Mouse (Mus musculus): Measurements from ENCODE around the gene Anxa4.
A peak's percentile ranks its signal among the peaks of the same experiment; 100 is the strongest.

Gene Anxa4

GRCm38 (mm10) chr6:86793021-86793815 is at the start of gene Anxa4:
Gene Anxa4 (minus strand): TSS chr6:86793584.
- DNase-seq (ENCODE audit: low read depth, low spot score), result peak; percentile 70

- no peak for DNase-seq (ENCODE audit: low read depth, low spot score)
These were observed 48.6 kb upstream of the Anxa4 start for GRCm38 (mm10) chr6:86841949-86842348.

DNA sequence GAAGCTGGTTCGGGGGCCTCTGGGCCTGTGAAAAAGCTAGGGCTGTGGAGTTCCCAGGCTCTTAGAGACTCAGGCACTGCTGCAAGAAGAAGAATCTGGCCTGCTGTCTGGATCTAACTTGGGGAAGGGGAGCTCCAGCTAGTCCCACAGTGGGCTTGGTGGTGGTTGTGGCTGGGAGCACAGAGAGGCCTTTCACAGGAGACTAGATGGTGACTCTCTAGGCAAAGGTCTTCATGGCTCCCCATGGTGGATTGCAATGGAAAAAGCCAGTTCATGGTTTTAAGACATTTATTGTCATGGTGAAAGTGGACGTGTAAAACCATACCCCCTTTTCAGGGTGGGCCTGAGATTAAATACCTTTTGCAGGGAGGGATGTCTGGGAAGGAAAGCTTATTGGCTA is 45.7 kb upstream of the Anxa4 start:
- DNase-seq (ENCODE audit: low read depth, low spot score), result peak; percentile 51

DNA sequence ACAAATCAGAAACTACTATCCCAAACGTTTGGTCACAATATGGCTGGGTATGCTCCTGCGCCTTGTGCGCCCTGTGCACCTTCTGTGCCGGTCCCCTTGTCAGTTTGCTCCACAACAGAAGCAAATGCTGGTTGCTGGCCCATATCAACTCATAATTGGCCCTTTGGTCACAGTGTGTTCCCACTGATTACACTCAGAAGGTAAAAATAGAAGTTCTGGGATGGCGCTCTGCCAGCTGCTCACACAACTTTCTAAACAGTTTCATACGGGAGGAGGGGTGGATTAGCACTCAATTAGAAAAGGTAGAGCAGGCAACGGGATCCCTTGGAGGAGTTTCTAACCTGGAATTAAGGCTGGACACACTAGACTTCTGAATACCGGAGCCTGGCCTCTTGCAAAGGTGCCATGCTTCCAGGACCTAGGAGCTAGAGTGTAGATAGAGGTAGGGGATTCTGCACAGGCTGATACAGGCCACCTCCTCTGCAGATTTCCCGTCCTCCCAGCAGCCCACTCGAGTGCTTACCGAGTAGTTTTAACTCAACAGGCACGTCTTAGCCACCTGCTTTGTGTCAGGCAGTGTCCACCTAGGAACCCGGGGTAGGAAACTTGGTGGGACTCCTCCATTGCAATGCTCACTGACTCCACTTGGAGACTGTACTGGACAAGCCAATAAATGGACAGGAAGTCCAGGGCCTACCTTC is 39.6 kb upstream of the Anxa4 start:
- no peak for DNase-seq (ENCODE audit: low read depth, low spot score)

DNA sequence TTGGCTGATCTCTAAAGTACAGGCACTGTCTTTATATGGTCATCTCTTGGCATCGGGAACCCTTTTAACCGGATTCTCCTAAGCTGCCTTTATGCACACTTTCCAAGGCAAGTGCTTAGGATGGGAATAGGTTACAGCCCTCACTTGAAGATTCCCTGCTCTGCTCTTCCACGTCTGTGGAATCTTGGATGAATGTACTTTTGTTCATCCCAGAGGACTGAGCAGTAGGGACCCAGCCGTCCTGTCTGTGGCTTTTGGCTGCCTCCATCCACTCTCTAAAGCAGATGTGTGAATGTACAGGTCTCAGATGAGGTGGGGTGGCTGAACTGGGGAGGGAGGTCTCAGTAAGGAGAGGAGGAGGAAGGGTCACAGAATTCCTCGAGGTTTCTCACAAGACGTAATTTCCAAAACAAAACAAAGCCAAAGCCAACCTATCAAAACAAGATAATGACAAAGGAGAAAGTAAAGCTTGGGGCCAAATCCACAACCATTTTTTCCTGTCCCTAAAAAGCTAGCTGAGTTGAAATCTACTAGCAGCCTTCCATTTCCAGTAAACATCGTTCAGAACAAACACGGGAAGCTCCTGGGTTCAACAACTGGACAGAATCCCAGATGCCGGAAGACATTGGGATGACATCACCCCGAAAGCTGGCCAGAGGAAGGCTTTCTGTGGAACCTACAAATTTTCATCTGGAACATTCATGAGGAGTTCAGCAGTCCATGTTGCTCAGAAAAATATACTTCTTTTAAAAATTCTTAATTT is 37.5 kb upstream of the Anxa4 start:
- no peak for DNase-seq (ENCODE audit: low read depth, low spot score)

DNA sequence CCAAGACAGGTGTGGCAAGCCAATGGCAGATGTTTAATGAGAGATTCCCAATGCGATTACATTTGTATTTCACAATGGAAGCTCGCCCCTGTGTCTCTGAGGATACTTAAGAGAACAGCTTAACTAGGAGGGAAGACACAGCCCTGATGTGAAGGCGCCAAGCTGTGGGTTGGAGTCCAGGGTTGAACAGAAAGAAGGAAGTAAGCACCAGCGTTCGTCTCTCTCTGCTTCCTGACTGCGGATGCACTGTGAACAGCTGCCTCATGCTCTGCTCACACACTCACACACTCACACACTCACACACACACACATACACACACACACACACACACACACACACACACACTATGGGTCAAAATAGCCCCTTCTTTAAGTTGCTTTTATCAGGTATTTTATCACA is 36.4 kb upstream of the Anxa4 start:
- DNase-seq (ENCODE audit: low read depth, low spot score), result no peak

GRCm38 (mm10) chr6:86827432-86827831 is 34.0 kb upstream of the Anxa4 start:
- peak; percentile 65 for DNase-seq (ENCODE audit: low read depth, low spot score)

- no peak for DNase-seq (ENCODE audit: low read depth, low spot score)
These were observed 31.0 kb upstream of the Anxa4 start for GRCm38 (mm10) chr6:86824401-86824800.

- no peak for DNase-seq (ENCODE audit: low read depth, low spot score)
These were observed 30.4 kb upstream of the Anxa4 start for GRCm38 (mm10) chr6:86823824-86824223.

- DNase-seq (ENCODE audit: low read depth, low spot score), result no peak
These were observed 29.7 kb upstream of the Anxa4 start for GRCm38 (mm10) chr6:86823051-86823431.

GRCm38 (mm10) chr6:86822285-86823050 is 29.1 kb upstream of the Anxa4 start:
- DNase-seq (ENCODE audit: low read depth, low spot score), result peak; percentile 86

DNA sequence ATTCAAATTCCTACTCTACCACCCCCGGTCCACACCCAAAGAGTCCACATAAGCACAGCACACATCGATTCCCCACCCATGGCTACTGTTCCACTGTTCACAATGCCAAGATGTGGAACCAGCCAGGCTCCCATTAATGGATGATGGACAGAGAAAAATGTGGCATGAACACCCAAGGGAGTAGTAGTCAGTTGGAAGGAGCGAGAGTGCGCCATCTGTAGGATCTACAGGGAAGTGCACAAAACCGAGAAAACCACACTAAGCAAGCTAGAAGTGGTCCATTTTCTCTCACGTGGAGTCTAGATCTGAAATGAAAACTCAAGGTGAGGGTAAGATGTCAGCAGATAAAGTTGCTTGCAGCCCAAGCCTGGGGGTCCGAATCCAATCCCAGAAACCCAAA is 27.3 kb upstream of the Anxa4 start:
- DNase-seq (ENCODE audit: low read depth, low spot score), result peak; percentile 75

DNA sequence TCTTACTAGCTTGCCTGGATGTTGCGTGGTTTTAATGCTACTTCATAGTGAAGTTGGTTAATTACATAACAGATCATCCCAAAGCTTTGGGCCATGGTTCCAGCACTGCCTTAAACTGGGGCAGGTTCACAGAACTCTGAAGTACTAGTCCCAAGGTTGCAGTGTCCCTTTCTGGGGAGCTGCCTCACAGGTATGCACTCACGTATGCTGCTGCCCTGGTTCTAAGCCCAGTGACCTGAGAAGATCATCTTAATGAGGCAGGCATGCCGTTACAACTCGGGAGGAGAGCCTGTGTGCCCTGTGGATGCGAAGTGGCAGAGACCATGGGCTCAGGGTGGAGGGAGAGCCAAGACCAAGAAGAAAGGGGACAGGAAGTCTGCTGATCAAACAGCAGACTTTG is 26.5 kb upstream of the Anxa4 start:
- DNase-seq (ENCODE audit: low read depth, low spot score), result no peak

GRCm38 (mm10) chr6:86818914-86819313 is 25.5 kb upstream of the Anxa4 start:
- no peak for DNase-seq (ENCODE audit: low read depth, low spot score)

DNA sequence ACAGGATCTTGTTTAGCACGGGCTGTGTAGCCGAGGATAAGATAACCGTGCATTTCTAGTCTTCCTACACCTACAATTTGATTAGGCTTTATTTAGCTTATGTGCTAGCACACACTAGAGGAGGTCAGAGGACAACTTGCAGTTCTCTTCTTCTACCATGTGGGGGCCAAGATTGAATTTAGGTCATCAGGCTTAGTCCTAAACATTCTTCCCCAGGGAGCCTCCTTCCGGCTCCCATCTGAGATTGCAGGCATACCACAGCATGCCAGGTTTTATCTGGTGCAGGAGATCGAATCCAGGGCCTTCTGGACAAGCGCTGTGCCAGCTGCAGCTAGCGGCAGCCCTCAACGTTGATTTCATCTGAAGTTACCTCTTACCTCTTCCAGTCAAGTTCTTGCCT is 23.2 kb upstream of the Anxa4 start:
- DNase-seq (ENCODE audit: low read depth, low spot score), result peak; percentile 95

- DNase-seq (ENCODE audit: low read depth, low spot score), result peak; percentile 86
These were observed 22.1 kb upstream of the Anxa4 start for GRCm38 (mm10) chr6:86815436-86815835.

DNA sequence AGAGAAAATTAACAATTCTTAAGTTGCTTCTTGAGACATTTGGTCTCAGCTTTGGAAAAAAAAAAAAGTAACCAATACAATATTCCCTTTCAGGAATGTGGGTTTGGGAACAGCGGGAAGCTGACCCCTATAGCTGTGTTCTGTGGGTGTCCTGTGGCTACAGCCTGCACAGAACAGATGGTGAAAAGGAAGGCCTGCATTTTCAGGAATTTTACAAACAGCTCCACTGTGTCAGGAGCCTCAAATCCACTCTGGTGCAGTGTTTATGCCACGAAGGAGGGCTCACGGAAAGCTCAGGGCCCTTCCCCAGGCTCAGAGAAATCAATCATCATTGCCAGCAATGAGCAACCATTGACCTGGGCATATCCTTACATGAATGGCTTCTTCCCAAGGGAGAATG is 21.5 kb upstream of the Anxa4 start:
- no peak for DNase-seq (ENCODE audit: low read depth, low spot score)

DNA sequence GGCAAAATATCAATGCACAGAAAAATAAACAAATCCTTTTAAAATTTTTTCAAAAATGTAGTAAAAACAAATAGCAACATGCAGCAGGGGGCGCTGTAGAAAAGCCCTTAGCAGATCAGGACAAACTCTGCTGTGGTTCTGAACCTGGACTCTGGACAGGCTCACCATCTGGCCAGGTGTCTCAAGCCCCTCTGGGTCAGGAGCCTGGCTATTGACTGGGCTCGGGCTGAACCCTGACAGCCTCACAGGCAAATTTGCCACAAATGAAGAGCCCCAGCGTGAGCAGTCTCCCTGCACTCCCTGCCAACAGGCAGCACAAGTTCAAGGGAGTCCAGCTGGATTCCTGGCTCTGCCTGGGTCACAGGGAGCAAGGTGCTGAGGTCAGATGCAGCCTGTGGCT is 20.0 kb upstream of the Anxa4 start:
- no peak for DNase-seq (ENCODE audit: low read depth, low spot score)

- DNase-seq (ENCODE audit: low read depth, low spot score), result no peak
These were observed 19.5 kb upstream of the Anxa4 start for GRCm38 (mm10) chr6:86812919-86813318.

GRCm38 (mm10) chr6:86806455-86807086 is 13.2 kb upstream of the Anxa4 start:
- peak; percentile 79 for DNase-seq (ENCODE audit: low read depth, low spot score)

DNA sequence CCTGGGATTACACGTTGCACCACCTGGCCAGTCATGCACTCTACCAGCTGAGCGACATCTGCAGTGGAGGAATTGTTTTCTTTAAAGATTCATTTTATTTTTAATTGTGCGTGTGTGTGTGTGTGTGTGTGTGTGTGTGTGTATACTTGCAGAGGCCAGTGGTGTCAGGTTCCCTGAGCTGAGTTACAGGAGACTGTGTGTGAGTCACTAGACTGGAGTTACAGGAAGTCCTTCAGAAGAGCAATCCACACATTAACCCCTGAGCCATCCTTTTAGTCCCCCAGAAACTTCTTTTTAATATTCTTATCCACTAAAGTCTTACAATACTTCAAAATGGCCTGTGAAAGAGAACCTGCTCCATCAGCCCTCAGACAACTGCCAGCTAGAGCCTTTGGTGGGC is 11.3 kb upstream of the Anxa4 start:
- no peak for DNase-seq (ENCODE audit: low read depth, low spot score)

Measured in ES-CJ7 (cell line).